Mouse (Mus musculus) gastrocnemius, adult 8-10 months (tissue): ENCODE data around the gene Flrt2. TPM values are rescaled to one million over a fixed set of nuclear protein-coding genes. Genes with fewer than 3 reads are reported as not detected.

ENCODE experiments used
- DNase-seq, 2 experiments: peaks; one replicate each; pipeline ENCODE4 v3.0.0; 2022; ENCODE audit warnings: low spot score in 2 of 2
- total RNA-seq, 4 experiments: library from RNA; stranded (reverse); gene quantifications; 2 replicates each; pipeline ENCODE4 v1.2.4; 2022

The Flrt2 gene
- total RNA-seq, 4 experiments from 2014 or later: 4.5 to 6.6 (median 5.8) TPM

- no peak for DNase-seq
These were observed 42.0 kb downstream of the Flrt2 start for GRCm38 (mm10) chr12:95734075-95734474.

DNA sequence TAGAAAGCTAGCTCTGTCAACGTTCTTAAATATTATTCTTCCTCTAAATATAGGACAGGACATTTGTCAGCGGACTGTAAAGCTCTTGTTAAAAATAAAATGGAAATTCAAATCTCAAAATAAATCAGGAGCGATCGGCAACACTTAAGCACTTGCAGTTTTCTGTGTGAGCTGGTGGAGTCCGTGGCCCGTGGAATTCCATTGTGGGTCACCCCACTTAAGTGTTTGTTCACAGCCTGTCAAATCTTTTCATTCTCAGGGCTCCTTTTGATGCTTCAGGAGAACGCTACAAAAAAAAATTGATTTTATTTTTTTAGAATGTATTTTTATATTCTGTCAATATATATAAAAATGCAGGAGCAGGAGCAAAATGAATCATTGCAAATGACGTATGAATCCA lies 45.5 kb downstream of the Flrt2 start:
- no peak for DNase-seq

DNA sequence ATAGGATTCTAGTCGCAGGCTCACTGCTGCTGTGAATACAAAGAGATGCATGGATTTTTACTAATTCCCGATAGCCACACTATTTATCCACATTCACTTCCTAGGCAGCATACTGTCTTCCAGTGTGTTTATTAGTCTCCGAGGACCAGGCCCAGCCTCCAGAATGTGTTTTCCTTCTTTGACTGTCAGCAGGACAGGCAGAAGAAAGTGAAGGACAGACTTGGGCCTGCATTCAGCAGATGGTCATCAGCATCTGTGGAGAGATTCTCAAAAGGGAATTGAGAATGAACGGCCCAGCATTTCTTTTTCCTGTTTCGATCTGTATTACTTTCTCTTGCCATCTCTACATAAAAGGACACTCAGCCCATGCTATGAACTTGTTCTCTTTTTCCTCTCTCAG lies 46.0 kb downstream of the Flrt2 start:
- DNase-seq: no peak

- DNase-seq: no peak
These were observed 46.6 kb downstream of the Flrt2 start for GRCm38 (mm10) chr12:95738491-95739135.

DNA sequence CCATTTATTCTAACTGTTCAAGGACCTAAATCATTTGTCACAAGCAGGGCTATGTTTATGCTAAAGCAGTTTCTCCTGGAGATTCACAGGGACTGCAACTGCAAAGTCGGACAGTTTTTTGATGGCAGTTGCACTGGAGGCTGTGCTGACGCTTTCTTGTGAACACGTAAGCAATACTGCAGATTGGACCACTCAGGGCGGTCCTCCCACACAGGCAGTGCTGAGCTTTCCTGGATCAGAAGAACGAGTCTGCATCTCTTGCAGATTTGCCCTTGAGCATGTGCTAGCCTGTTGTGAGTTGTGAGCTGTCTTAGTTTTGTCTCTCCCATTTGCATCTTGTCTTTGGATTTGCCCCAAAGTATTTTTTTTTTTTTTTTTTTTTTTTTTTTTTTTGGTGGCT lies 47.7 kb downstream of the Flrt2 start:
- no peak for DNase-seq

DNA sequence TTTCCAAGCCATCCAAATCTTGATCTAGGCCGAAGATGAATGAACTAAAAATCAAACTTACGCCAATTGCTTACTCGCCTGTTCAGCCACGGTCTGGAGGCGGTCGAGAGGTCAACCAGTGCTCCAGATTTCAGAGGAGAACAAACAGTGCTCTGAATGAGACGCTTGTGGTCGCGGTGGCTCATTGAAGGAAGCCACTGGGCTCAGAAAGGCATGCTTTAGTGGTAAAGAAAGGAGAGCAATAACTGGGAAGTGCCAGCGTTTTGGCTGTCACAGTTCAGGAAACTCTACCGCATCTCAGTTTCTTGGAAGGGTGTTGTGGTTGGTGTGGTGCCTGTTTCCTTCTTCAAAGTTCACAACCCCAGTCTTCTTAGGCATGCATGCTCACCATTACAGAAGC lies 49.3 kb downstream of the Flrt2 start:
- DNase-seq: no peak

DNA sequence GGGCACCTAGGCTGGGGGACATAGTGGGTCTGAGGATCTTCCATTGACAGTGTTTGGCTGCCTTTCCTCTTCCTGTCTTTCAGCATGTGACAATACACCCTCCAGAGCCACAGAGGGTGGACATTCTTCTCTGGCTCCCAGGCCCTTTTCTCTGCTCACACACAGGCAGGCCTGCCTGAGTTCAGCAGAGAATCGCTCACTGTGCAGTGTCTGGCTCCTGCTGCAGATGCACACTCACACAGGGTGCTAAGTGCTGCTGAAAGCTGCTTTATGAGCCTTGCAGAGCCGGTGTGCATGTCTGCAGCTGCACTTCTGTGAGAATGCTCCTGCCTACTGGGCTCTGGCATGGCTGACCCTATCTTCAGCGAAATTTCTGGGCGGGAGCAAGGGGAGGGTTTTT lies 52.3 kb downstream of the Flrt2 start:
- no peak for DNase-seq

DNA sequence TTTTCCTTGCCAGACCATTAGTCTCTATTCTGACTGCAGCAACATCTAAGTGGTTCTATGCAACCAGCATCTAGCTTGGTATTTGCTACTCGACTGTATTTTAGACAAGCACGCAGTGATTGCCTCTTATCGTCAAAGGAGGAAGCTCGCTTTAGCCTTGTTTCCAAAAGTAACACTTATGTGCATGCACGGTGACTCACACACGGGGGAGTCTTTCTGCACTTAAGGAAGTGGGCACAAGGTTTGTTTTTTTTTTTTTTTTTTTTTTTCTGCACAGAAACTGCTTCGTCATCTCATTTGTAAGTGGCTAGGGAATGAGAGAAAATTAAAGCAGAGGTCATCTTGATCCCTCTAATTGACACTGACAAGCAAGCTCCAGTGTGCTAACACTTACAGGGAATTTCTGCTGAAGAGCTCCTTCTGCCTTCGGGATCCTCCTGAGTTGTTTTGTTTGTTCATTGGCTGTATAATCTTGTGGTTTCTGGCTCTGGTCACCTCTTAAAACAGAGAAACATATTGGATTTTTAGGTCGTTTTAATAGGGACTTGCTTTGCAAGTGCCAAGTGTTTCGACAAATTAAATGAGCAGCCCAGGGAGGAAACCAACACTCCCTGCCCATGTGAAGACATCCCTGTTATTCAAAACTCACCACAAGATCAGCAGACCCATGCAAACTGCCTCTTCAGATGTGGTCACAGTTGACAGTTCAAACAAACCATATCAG lies 55.0 kb downstream of the Flrt2 start:
- no peak for DNase-seq

DNA sequence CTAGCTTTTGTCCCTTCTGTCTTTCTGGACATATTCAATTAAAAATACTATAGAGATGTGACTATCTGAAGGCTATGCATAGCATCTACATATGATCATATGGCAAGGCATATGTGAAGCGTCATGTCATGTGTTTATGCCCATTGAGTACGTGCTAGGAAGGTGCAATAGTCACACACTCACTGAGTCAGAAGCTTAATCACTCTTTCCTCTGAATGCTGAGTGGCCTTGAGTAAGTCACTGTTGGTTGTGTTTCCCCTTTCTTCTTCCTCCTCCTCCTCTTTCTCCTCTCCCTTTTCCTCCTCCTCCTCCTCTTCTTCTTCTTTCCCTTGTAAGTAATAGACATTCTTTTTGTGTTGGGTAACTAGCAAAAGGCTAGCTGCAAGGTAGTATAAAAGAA lies 56.7 kb downstream of the Flrt2 start:
- DNase-seq: no peak

- DNase-seq: no peak
These were observed 57.2 kb downstream of the Flrt2 start for GRCm38 (mm10) chr12:95749248-95749647.

GRCm38 (mm10) chr12:95759212-95759746 lies 67.3 kb downstream of the Flrt2 start:
- no peak for DNase-seq

GRCm38 (mm10) chr12:95765255-95765654 lies 73.2 kb downstream of the Flrt2 start:
- no peak for DNase-seq

DNA sequence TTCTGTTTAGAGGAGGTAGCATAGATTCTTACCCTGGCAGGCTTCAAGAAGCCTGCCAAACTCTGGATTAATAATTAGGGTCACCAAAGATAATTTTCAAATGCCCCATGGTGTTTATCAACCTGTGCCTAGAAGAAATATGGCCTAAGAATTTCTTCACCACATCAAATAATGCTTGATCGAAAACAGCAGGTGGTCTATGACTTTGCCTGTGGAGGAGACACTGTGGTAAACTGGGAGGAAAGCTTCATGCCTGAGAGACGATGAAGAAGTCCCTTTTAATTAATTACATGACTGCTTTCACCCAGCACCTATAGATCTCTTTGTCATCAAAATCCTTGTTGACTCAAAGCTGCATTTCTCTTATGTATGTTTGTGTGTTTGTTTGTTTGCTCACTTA lies 77.0 kb downstream of the Flrt2 start:
- no peak for DNase-seq

DNA sequence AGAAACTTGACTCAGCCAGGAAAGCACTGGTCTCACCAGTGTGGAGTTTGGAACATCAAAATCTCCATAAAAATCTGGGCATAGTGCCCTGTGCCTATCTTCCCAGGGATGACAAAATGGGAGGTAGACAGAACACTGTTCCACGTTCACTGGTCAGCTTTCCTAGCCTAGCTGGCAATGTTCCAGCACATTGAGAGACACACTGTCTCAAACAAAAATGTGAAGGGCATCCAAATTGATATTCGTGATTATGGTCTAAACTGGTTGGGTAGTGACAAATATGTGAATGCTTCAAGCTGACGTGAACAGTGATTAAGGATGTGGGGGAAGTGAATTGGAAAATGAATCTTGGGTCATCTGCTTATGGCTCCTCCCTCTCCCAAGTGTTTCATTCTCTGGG lies 78.2 kb downstream of the Flrt2 start:
- DNase-seq: no peak

DNA sequence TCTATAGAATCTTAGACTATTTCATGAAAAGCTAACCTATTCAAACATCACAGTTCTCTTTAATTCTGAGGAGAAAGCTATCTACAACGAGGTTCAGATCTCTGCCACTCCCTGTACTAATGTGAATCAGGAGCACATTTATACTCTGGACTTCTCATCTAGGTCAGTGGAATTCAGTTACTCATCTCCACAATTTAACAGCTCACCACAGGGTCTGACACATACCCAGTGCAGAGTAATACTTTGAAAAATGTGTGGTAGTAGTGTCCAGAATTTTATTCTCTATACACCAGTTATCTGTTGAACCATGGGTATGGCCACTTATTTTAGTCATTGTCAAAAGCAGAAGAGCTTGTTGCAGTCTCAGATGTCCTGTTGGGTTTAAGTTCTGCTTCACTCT lies 98.1 kb downstream of the Flrt2 start:
- no peak for DNase-seq

DNA sequence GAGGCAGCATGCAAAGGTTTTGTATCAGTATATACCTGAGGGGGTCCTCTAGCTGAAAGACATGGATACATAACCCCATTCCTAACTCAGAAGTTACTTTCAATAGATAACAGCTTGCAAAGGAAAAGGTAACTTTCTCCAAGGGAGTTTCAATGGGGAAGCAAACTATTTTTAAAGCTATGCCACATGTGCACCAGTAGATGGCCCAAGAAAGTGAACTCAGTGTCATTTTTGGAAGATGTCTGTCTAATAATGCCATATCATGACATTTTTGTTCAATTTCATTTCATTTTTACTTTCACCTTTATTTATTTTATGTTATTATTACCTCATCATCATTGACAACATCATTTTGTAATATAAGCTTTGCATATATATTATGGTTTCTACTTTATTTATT lies 124.6 kb downstream of the Flrt2 start:
- no peak for DNase-seq
